ENCODE assay signal across 8 mouse cellular contexts in genomic region chr9:73039222-73039945, GRCm38 (mm10). TPM values are rescaled to one million over a fixed set of nuclear protein-coding genes. Genes with fewer than 3 reads are reported as not detected.
DNase-seq lines count a peak whose midpoint lies in the region; ATAC-seq and TF ChIP-seq lines count a peak whose summit lies in the region.

No protein-coding gene starts in this region.

- H3K36me3 ChIP-seq in ES-Bruce4 (ENCODE audit: control insufficient read depth, insufficient read depth, low read length, poor library complexity, severe bottlenecking) = peaks cover 7% of the 10 kb centered on the region
- H3K36me3 ChIP-seq in forebrain, embryonic 12.5 days (replicated peaks) = 0 out of 2 replicates have a peak, but pooled peaks cover 2% of the 10 kb centered on the region
- no peaks in the 10 kb centered on the region for H3K36me3 ChIP-seq in heart, postnatal 0 days (replicated peaks; ENCODE audit: control insufficient read depth, insufficient read depth, low read length)
- 0 out of 2 replicates have a peak, but pooled peaks cover 4% of the 10 kb centered on the region for H3K36me3 ChIP-seq in liver, embryonic 15.5 days (replicated peaks)
- no peaks in the 10 kb centered on the region for H3K36me3 ChIP-seq in neural tube, embryonic 11.5 days (ENCODE audit: control insufficient read depth, insufficient read depth, low read length)
- H3K36me3 ChIP-seq in stomach, embryonic 16.5 days (ENCODE audit: control insufficient read depth, insufficient read depth, low read length) = 0 out of 2 replicates have a peak, but pooled peaks cover 5% of the 10 kb centered on the region

- H3K9me3 ChIP-seq in ES-Bruce4 (replicated peaks; ENCODE audit: control insufficient read depth, insufficient read depth, low read length, poor library complexity, severe bottlenecking) = no peaks in the 10 kb centered on the region
- H3K9me3 ChIP-seq in forebrain, embryonic 12.5 days = no peaks in the 10 kb centered on the region
- H3K9me3 ChIP-seq in heart, postnatal 0 days (replicated peaks; ENCODE audit: control insufficient read depth, low read length) = no peaks in the 10 kb centered on the region
- no peaks in the 10 kb centered on the region for H3K9me3 ChIP-seq in liver, embryonic 15.5 days (replicated peaks)
- H3K9me3 ChIP-seq in neural tube, embryonic 11.5 days (ENCODE audit: control insufficient read depth, low read length) = no peaks in the 10 kb centered on the region
- H3K9me3 ChIP-seq in stomach, embryonic 16.5 days (replicated peaks; ENCODE audit: control insufficient read depth, low read length) = no peaks in the 10 kb centered on the region

- H3K27me3 ChIP-seq in ES-Bruce4 (ENCODE audit: control insufficient read depth, insufficient read depth, low read length, poor library complexity, severe bottlenecking) = no peaks in the 10 kb centered on the region
- H3K27me3 ChIP-seq in forebrain, embryonic 12.5 days = 0 out of 2 replicates have a peak, but pooled peaks cover 3% of the 10 kb centered on the region
- no peaks in the 10 kb centered on the region for H3K27me3 ChIP-seq in heart, postnatal 0 days (ENCODE audit: control insufficient read depth, insufficient read depth, low read length)
- H3K27me3 ChIP-seq in liver, embryonic 15.5 days = no peaks in the 10 kb centered on the region
- H3K27me3 ChIP-seq in neural tube, embryonic 11.5 days (ENCODE audit: control insufficient read depth, insufficient read depth, low read length) = no peaks in the 10 kb centered on the region
- H3K27me3 ChIP-seq in stomach, embryonic 16.5 days (ENCODE audit: control insufficient read depth, insufficient read depth, low read length) = no peaks in the 10 kb centered on the region

- under 1% methylated on average over 49 of the region's 49 CpGs for WGBS in forebrain, embryonic 12.5 days
- WGBS in heart, postnatal 0 days = under 1% methylated on average over 49 of the region's 49 CpGs
- under 1% methylated on average over 49 of the region's 49 CpGs for WGBS in liver, embryonic 15.5 days (ENCODE audit: insufficient replicate concordance)
- under 1% methylated on average over 47 of the region's 49 CpGs for WGBS in neural tube, embryonic 11.5 days
- WGBS in stomach, embryonic 16.5 days = under 1% methylated on average over 49 of the region's 49 CpGs

- 0 out of 2 replicates have a peak, but pooled peaks have one; percentile 10 for TF ChIP-seq EP300 in ES-Bruce4 (IDR thresholded peaks at IDR 0.05; ENCODE audit: insufficient read depth, low read depth, low read length)
- no peak; the same call in 1 of the 2 replicates for TF ChIP-seq EP300 in heart, postnatal 0 days (IDR thresholded peaks at IDR 0.05; ENCODE audit: low read depth)

- H3K27ac ChIP-seq in ES-Bruce4 (ENCODE audit: insufficient read depth, low read length) = peak overlapping the region; percentile 36
- H3K27ac ChIP-seq in forebrain, embryonic 12.5 days = peak overlapping the region; percentile 80
- peak overlapping the region; percentile 50 for H3K27ac ChIP-seq in heart, postnatal 0 days (ENCODE audit: low read depth)
- peak overlapping the region; percentile 69 for H3K27ac ChIP-seq in liver, embryonic 15.5 days (replicated peaks)
- peak overlapping the region; percentile 21 for H3K27ac ChIP-seq in neural tube, embryonic 11.5 days (ENCODE audit: low read depth, low read length)
- H3K27ac ChIP-seq in stomach, embryonic 16.5 days (ENCODE audit: low read length) = peak overlapping the region; percentile 87

- peak overlapping the region; percentile 49 for H3K9ac ChIP-seq in ES-Bruce4 (ENCODE audit: low read depth, poor library complexity, severe bottlenecking)
- H3K9ac ChIP-seq in forebrain, embryonic 12.5 days = peak overlapping the region; percentile 79
- H3K9ac ChIP-seq in heart, postnatal 0 days (replicated peaks; ENCODE audit: low read depth, low read length) = peak overlapping the region; percentile 73
- H3K9ac ChIP-seq in liver, embryonic 15.5 days = peak overlapping the region; percentile 77
- H3K9ac ChIP-seq in neural tube, embryonic 11.5 days (ENCODE audit: low read length) = peak overlapping the region; percentile 84
- peak overlapping the region; percentile 90 for H3K9ac ChIP-seq in stomach, embryonic 16.5 days (ENCODE audit: low read length)

- no peak for TF ChIP-seq POLR2A in ES-Bruce4 (IDR thresholded peaks at IDR 0.05; ENCODE audit: insufficient read depth, low read length)

- peak overlapping the region; percentile 73 for H3K4me2 ChIP-seq in forebrain, embryonic 12.5 days
- peak overlapping the region; percentile 84 for H3K4me2 ChIP-seq in heart, postnatal 0 days (ENCODE audit: low read depth, low read length)
- H3K4me2 ChIP-seq in liver, embryonic 15.5 days = peak overlapping the region; percentile 83
- H3K4me2 ChIP-seq in neural tube, embryonic 11.5 days (ENCODE audit: low read depth) = peak overlapping the region; percentile 69
- H3K4me2 ChIP-seq in stomach, embryonic 16.5 days (ENCODE audit: low read depth, low read length) = peak overlapping the region; percentile 69

- peak; percentile 85 for DNase-seq in c-Kit-positive CD71-positive TER-119-positive erythroid progenitor cells, embryonic 14.5 days (ENCODE audit: low spot score)
- peak; percentile 79 for DNase-seq in heart, postnatal 0 days (ENCODE audit: low spot score)
- peak; percentile 96 to 97 for DNase-seq in kidney, postnatal 4 days
- peak; percentile 91 for DNase-seq in neural tube, embryonic 11.5 days (ENCODE audit: low spot score)

- H3K4me1 ChIP-seq in ES-Bruce4 (ENCODE audit: control insufficient read depth, insufficient read depth, low read length) = no peaks in the 10 kb centered on the region
- peaks cover 20% of the 10 kb centered on the region for H3K4me1 ChIP-seq in forebrain, embryonic 12.5 days
- H3K4me1 ChIP-seq in heart, postnatal 0 days (ENCODE audit: control insufficient read depth, insufficient read depth) = peaks cover 15% of the 10 kb centered on the region; the same call in 1 of the 2 replicates
- H3K4me1 ChIP-seq in liver, embryonic 15.5 days (replicated peaks) = peaks cover 28% of the 10 kb centered on the region
- H3K4me1 ChIP-seq in neural tube, embryonic 11.5 days (ENCODE audit: control insufficient read depth, insufficient read depth, low read length) = peaks cover 9% of the 10 kb centered on the region
- peaks cover 14% of the 10 kb centered on the region for H3K4me1 ChIP-seq in stomach, embryonic 16.5 days (ENCODE audit: control insufficient read depth, insufficient read depth, low read length)

- TF ChIP-seq CTCF in ES-Bruce4 (IDR thresholded peaks at IDR 0.05; ENCODE audit: low read depth, low read length) = no peak
- no peak for TF ChIP-seq CTCF in heart, postnatal 0 days (IDR thresholded peaks at IDR 0.05; ENCODE audit: low read depth)

- peak overlapping the region; percentile 96 for H3K4me3 ChIP-seq in ES-Bruce4 (ENCODE audit: low read depth, low read length)
- H3K4me3 ChIP-seq in forebrain, embryonic 12.5 days (replicated peaks) = peak overlapping the region; percentile 65
- peak overlapping the region; percentile 77 for H3K4me3 ChIP-seq in heart, postnatal 0 days (ENCODE audit: low read depth, low read length)
- H3K4me3 ChIP-seq in liver, embryonic 15.5 days (replicated peaks) = peak overlapping the region; percentile 82
- H3K4me3 ChIP-seq in neural tube, embryonic 11.5 days (ENCODE audit: low read depth, low read length) = peak overlapping the region; percentile 80
- peak overlapping the region; percentile 97 for H3K4me3 ChIP-seq in stomach, embryonic 16.5 days (replicated peaks; ENCODE audit: low read length)

- ATAC-seq in forebrain, embryonic 12.5 days (ENCODE audit: low FRiP score) = peak; percentile 91
- ATAC-seq in heart, postnatal 0 days (ENCODE audit: insufficient read depth, low read depth) = peak; percentile 85
- peak; percentile 84 for ATAC-seq in liver, embryonic 15.5 days (ENCODE audit: insufficient read depth)
- peak; percentile 85 for ATAC-seq in neural tube, embryonic 11.5 days (ENCODE audit: insufficient read depth, low FRiP score, low TSS enrichment)
- peak; percentile 86; the same call in 1 of the 2 replicates for ATAC-seq in stomach, embryonic 16.5 days (ENCODE audit: insufficient read depth, low FRiP score)

RNA-seq across cellular contexts. Expression of gene Pigb, which starts 0.8 kb away (rescaled TPM):
- 28.9 and 30.0 TPM in 2 replicates for polyA plus RNA-seq in ES-Bruce4 (2011; ENCODE audit: insufficient read depth, insufficient read length, low read depth, missing spikeins)
- 10.3 and 13.6 TPM in 2 replicates for polyA plus RNA-seq in forebrain, embryonic 12.5 days (2016; fragmentation: Nextera tagmentation; extraction: Ambion mirVana)
- 3.0 and 8.8 TPM in 2 replicates for total RNA-seq in heart, postnatal 0 days (2014; rRNA removed; ENCODE audit: low replicate concordance)
- polyA plus RNA-seq in heart, postnatal 0 days (2015; fragmentation: Nextera tagmentation; extraction: Ambion mirVana) = 1.9 and 2.5 TPM in 2 replicates
- 4.3 and 4.6 TPM in 2 replicates for polyA plus RNA-seq in liver, embryonic 15.5 days (2015; fragmentation: Nextera tagmentation; extraction: Ambion mirVana)
- polyA plus RNA-seq in neural tube, embryonic 11.5 days (2014; fragmentation: Nextera tagmentation; extraction: Ambion mirVana) = 16.1 and 17.7 TPM in 2 replicates
- polyA plus RNA-seq in stomach, embryonic 16.5 days (2015; fragmentation: Nextera tagmentation; extraction: Ambion mirVana) = 15.6 and 18.7 TPM in 2 replicates

RNA-seq across cellular contexts. Expression of gene Rab27a, which starts 5.3 kb away (rescaled TPM):
- 16.1 and 18.2 TPM in 2 replicates for polyA plus RNA-seq in ES-Bruce4 (2011; ENCODE audit: insufficient read depth, insufficient read length, low read depth, missing spikeins)
- polyA plus RNA-seq in forebrain, embryonic 12.5 days (2016; fragmentation: Nextera tagmentation; extraction: Ambion mirVana) = 1.4 and 1.8 TPM in 2 replicates
- 3.1 and 4.0 TPM in 2 replicates for total RNA-seq in heart, postnatal 0 days (2014; rRNA removed; ENCODE audit: low replicate concordance)
- 1.7 and 2.7 TPM in 2 replicates for polyA plus RNA-seq in heart, postnatal 0 days (2015; fragmentation: Nextera tagmentation; extraction: Ambion mirVana)
- polyA plus RNA-seq in liver, embryonic 15.5 days (2015; fragmentation: Nextera tagmentation; extraction: Ambion mirVana) = 6.6 and 7.5 TPM in 2 replicates
- 0.66 and 0.92 TPM in 2 replicates for polyA plus RNA-seq in neural tube, embryonic 11.5 days (2014; fragmentation: Nextera tagmentation; extraction: Ambion mirVana)
- polyA plus RNA-seq in stomach, embryonic 16.5 days (2015; fragmentation: Nextera tagmentation; extraction: Ambion mirVana) = 23.3 and 27.7 TPM in 2 replicates

RNA-seq across cellular contexts. Expression of gene Ccpg1, which starts 54.2 kb away (rescaled TPM):
- 41.5 and 41.9 TPM in 2 replicates for polyA plus RNA-seq in ES-Bruce4 (2011; ENCODE audit: insufficient read depth, insufficient read length, low read depth, missing spikeins)
- polyA plus RNA-seq in forebrain, embryonic 12.5 days (2016; fragmentation: Nextera tagmentation; extraction: Ambion mirVana) = 26.0 and 28.9 TPM in 2 replicates
- total RNA-seq in heart, postnatal 0 days (2014; rRNA removed; ENCODE audit: low replicate concordance) = 8.3 and 11.3 TPM in 2 replicates
- 27.2 and 27.3 TPM in 2 replicates for polyA plus RNA-seq in heart, postnatal 0 days (2015; fragmentation: Nextera tagmentation; extraction: Ambion mirVana)
- polyA plus RNA-seq in liver, embryonic 15.5 days (2015; fragmentation: Nextera tagmentation; extraction: Ambion mirVana) = 11.4 and 11.8 TPM in 2 replicates
- 20.4 and 28.8 TPM in 2 replicates for polyA plus RNA-seq in neural tube, embryonic 11.5 days (2014; fragmentation: Nextera tagmentation; extraction: Ambion mirVana)
- 36.8 and 38.6 TPM in 2 replicates for polyA plus RNA-seq in stomach, embryonic 16.5 days (2015; fragmentation: Nextera tagmentation; extraction: Ambion mirVana)

RNA-seq across cellular contexts. Expression of gene Ccpg1os, which starts 54.2 kb away (rescaled TPM):
- 13.0 and 15.4 TPM in 2 replicates for polyA plus RNA-seq in ES-Bruce4 (2011; ENCODE audit: insufficient read depth, insufficient read length, low read depth, missing spikeins)
- polyA plus RNA-seq in forebrain, embryonic 12.5 days (2016; fragmentation: Nextera tagmentation; extraction: Ambion mirVana) = 21.4 and 22.8 TPM in 2 replicates
- total RNA-seq in heart, postnatal 0 days (2014; rRNA removed; ENCODE audit: low replicate concordance) = 0.85 and 28.0 TPM in 2 replicates
- 15.8 and 19.0 TPM in 2 replicates for polyA plus RNA-seq in heart, postnatal 0 days (2015; fragmentation: Nextera tagmentation; extraction: Ambion mirVana)
- 2.4 and 2.5 TPM in 2 replicates for polyA plus RNA-seq in liver, embryonic 15.5 days (2015; fragmentation: Nextera tagmentation; extraction: Ambion mirVana)
- 19.0 and 19.7 TPM in 2 replicates for polyA plus RNA-seq in neural tube, embryonic 11.5 days (2014; fragmentation: Nextera tagmentation; extraction: Ambion mirVana)
- 11.2 and 11.7 TPM in 2 replicates for polyA plus RNA-seq in stomach, embryonic 16.5 days (2015; fragmentation: Nextera tagmentation; extraction: Ambion mirVana)

Comparison
In these comparisons a context has a peak if more than half of its experiments do, and no peak if none do; other contexts are left out.
1. Peak in every context shown above with its lines: DNase-seq, ATAC-seq, H3K4me3 ChIP-seq and H3K27ac ChIP-seq.
2. H3K27ac ChIP-seq: peak in every context shown above with its lines; median percentile 87 in stomach, embryonic 16.5 days; 80 in forebrain, embryonic 12.5 days; 69 in liver, embryonic 15.5 days; 50 in heart, postnatal 0 days; 36 in ES-Bruce4; 21 in neural tube, embryonic 11.5 days.